Mouse (Mus musculus) liver, embryonic 18 days (tissue): Measurements from ENCODE around the gene Slco1b2. TPM values are rescaled to one million over a fixed set of nuclear protein-coding genes. Genes with fewer than 3 reads are reported as not detected.

ENCODE experiments used
- polyA plus RNA-seq: library from polyadenylated mRNA; depleted of rRNA; stranded (reverse); fragments of >200 nt; gene quantifications from 2 replicates; pipeline ENCODE4 v1.2.3, GENCODE M21; 2012; rRNA removed

Gene Slco1b2
- 24.4 and 39.9 TPM in 2 replicates for polyA plus RNA-seq

GRCm38 (mm10) chr6:141629291-141629690, at the start of gene Slco1b2:
Gene Slco1b2, plus strand, starts transcription at chr6:141629518.

Other genes starting within 250 kb of the Slco1b2 start
- gene Slco1c1, start 105.2 kb upstream of the Slco1b2 start, polyA plus RNA-seq, result 0.02 TPM in 1 of 2 replicates, not detected in the other
- not detected in 2 replicates for gene Gm5724, start 144.3 kb downstream of the Slco1b2 start, polyA plus RNA-seq
- 0.01 and 0.02 TPM in 2 replicates for gene Slco1a4, start 226.7 kb downstream of the Slco1b2 start, polyA plus RNA-seq